Mouse (Mus musculus) layer of hippocampus, postnatal 25 days (tissue): ENCODE data around the gene Phlpp1. TPM values are rescaled to one million over a fixed set of nuclear protein-coding genes. Genes with fewer than 3 reads are reported as not detected.

Source experiments
- DNase-seq, 2 experiments: peaks; one replicate each; pipeline ENCODE4 v3.0.0; 2022; ENCODE audit warnings: mixed read lengths in 2 of 2, low spot score in 1 of 2; ENCODE audit errors: extremely low spot score in 1 of 2
- total RNA-seq, 2 experiments: library from RNA; stranded (reverse); gene quantifications; 2 replicates each; pipeline ENCODE4 v1.2.3; 2021

The Phlpp1 gene
- total RNA-seq, 2 experiments from 2014 or later = 78.6 to 80.8 TPM

DNA sequence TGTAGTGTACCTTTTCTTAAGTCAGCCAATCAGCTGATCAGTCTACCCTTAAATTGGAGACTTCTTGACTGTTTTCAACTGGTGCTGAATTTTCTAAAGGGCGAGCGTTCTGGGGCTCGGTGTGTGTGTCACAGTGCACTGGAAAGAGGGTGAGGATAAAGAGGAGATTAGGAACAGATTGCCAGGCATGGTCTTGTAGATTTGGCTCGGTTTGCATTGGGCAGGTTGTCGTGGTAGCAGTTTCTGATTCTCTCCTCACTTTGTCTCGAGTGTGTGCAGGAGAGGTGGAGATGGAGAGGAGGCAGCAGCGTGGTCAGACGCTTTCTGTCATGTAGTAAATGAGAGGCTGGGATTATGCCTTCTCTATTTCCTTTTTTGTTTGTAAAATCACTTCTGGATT lies 20.3 kb downstream of the Phlpp1 start:
- no peak for DNase-seq

DNA sequence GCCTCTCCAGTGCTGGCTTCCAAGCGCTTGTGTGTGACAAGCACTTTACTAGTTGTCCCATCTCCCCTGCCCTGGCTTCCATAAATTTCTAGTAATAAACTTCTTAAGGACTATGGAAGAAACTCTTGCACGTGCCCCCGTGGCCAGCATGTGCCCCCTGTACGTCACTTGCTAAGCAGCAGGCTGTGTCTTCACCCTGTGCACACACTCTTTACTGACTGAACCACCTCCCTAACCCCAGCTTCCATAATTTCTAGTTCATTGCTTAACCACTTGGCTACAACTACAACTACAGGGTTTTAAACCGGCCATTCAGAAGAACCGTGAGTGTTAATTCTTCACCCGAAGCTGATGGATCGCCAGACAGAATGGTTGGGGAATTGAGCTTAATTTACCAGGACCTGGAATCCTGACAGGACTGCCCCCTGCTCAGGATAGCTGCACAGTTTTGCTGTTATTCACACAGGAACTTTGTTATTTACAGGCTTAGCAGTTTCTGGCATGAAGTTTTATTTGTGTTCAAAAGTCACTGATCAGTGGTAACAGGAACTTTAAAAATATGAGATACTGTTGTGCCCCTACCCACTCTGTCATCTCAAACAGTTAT lies 21.4 kb downstream of the Phlpp1 start:
- no peak for DNase-seq

DNA sequence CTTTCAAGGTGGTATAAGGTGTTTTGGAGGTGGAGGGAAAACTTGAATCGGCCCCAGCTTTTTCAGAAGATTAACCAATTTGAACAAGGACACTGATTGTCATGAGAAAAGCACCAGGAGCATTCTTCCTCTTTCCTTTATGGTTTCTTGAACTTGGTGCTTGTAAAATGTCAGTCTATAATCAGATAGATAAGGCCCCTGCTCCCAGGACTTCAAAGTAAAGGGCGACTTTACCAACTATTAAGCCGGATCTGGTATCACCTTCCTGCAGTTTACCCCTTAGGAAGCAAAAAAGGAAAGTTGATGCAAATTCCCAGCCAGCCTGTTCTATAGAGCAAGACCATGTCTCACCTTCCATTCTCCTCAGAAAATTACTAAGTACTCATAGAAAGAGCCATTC lies 21.9 kb downstream of the Phlpp1 start:
- no peak for DNase-seq

DNA sequence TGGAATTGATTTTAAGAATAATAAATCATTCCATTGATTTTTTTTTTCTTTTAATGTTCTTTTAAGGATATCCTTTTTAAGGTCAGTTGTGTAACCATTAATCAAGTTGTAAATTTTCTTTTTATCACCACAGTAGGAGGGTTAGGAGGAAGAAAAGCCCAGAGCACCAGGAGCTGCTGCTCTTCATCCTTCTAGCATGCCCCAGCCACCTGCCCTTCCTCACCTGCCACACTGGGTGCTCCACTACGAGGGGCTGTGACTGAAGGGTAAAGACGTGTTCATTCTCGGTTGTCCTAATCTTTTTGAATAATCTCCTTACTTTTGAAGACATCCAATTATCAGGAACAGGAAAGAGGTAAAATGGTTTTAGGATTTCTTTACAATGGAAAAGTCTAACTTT lies 22.7 kb downstream of the Phlpp1 start:
- DNase-seq = no peak

DNA sequence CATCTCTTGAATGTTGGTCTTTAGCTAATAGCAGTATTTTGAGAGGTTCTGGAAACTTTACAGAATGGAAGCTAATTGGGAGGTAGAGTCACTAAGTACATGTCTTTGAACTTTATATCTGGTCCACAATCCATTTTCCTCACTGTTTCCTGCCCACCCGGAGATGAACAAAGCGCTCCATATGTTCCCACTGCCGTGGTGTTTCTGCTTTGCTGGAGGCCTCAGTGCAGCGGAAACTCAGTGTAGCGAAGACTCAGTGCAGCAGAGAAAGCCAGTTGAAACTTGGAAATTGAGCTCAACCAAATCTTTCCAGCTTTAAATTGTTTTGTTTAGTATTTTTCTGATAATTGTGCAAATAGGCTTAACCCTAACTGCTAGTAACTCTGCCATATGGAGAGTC lies 26.4 kb downstream of the Phlpp1 start:
- no peak for DNase-seq

DNA sequence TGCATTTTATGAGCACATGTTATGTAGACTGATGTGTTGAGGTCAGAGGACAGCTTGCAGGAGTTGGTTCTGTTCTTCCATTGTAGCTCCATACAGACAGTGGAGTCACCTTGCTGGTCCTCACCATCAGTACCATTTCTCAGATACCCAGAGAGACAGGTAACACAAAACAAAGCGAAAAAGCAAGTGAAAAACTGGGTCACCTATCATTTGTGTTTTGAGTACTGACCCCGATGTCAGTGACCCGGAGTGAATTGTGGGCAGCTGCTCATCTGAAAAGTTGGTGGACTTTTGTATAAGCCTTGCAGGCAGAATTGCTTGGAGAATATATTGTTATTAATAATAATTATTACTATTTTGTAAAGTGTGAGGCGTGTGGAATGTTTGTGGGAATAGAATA lies 27.6 kb downstream of the Phlpp1 start:
- no peak for DNase-seq

DNA sequence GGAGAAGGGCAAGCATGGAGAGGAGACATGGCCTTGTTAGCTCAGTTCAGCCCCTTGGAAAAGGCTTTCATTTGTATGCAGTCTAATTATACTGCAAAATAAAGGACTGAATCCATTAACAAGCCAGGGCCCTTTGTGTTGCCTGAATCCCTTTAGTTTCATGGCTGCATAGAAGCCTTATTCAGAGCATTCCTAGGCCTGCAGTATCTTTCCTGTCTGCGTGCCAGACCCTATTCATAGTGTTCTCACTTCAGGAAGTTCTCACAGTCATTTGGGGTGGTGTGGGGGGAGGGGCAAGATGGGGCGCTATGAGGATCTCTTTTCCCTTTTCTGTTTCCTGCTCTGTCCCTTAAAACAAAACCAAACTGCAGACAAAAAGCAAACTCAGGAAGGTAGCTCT lies 28.1 kb downstream of the Phlpp1 start:
- DNase-seq = peak; percentile 25 to 57

DNA sequence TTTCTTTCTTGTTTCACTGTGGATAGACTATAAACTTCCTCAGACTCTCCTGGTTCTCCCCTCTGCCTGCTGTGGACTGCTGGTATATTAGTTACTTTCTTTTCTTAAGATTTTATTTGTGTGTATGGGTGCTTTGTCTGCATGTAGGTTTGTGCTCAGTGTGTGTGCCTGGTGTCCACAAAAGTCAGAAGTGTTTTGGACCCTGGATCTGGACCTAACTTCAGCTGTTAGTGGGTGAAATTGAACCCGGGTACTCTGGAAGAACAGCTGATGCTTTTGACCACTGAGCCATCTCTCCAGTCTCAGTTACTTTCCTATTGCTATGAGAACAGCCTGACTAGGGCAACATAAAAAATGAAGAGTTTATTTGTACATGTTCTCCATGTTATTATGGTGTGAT lies 29.5 kb downstream of the Phlpp1 start:
- DNase-seq = no peak

DNA sequence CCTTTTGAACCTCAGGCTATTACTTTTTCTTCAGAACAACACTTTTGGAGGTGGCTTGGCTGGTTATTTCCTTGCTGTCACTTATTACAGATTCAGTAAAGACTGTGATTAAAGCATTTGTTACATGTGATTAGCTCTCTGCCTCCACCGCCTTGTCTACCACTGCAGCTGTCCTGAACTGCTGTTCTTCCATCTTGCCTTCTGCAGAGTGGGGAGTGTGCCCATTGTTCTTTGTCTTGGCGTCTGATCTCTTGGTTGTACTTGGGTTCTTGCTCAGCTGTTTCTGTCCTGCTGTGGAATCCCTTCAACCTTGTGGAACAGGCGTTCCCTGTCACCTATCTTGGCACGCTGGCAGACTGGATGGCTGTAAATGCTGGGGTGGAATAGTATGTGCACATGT lies 30.4 kb downstream of the Phlpp1 start:
- no peak for DNase-seq

DNA sequence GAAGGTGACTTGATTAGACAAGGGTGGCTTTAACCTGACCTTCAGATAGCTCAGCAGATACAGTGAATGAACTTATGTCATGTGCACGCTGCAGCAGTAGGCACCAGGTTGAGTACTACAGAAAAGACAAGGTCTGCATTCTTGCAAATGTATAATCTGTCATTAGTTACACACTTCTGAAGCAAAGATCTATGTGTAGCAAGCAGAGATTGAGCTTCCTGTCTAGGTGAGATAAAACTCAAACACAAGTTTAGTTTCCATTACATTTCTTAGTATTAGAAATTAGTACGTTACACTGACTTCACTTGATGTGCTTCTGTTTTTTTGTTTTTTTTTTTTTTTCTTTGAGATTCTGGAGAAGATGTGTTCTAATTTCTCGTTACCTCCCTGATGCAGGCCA lies 32.4 kb downstream of the Phlpp1 start:
- DNase-seq = no peak

DNA sequence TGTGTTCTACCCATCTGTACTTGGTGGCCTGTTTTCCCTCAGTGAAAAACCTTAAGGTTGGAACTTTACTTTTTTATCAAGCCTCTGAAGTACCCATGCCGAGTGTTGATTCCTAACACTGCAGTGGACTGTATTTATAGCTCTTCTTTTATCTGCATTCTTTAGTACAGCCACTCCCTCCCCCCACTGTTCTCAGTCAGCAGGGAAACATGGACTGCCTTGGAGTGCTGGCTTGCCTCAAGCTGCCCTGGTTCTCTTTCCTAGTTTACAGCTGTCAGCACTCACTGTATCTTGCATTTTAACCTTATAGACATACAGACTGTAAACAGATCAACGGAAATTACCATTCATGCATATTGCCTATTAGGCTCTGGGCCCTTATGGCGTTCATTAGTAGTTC lies 32.8 kb downstream of the Phlpp1 start:
- no peak for DNase-seq

DNA sequence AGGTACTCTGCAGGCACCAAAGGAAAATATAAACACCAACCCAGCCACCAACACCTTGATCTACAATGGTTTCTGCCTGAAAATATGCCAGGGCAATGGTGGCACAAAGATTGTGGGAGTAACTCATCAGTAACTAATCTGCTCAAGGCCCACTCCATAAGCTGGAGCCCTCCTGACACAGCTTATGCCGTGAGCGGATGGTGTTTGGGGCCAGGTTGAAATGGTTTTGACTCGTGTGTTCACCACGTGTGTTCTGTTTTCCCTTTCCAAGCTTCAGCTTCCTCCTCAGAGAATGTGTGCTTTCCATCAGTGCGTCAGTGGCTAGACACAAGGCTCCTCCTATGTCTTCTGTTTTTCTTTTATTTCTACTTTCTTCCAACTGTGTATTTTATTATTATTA lies 37.0 kb downstream of the Phlpp1 start:
- DNase-seq = no peak

DNA sequence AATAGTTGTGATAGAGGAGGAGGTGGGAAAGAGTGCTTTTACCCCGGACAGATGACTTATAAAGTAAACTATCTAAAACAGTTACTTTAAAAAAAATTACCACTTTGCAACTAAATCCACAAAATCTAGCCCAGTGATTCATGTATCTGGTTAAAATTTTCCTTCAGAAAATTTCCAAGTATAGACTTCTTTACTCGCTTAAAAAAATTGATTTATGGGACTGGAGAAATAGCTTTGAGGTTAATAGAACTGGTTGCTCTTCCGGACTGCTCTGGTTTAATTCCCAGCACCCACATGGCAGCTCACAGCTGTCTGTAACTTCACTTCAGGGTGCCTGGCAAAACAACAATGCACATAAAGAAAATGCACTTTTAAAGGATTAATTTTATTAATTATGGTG lies 38.9 kb downstream of the Phlpp1 start:
- no peak for DNase-seq

DNA sequence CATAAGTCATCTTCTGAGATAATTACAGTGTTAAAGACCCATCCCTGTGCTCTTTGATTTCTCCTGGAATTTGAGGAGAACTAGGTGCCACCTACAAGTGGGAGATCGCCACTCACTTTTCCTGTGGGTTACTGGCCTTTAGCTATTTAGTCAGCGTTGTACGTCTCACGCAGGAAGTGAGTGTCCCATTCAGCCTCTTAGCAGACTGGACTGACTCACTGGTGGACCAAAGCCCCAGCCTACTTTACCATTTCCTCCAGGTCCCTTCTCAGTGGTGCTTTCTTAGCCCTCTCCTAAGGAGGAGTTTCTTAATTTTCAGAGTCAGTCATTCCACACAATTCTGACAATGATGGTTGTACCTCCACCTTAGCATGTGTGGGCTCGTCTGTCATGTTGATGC lies 39.6 kb downstream of the Phlpp1 start:
- no peak for DNase-seq

DNA sequence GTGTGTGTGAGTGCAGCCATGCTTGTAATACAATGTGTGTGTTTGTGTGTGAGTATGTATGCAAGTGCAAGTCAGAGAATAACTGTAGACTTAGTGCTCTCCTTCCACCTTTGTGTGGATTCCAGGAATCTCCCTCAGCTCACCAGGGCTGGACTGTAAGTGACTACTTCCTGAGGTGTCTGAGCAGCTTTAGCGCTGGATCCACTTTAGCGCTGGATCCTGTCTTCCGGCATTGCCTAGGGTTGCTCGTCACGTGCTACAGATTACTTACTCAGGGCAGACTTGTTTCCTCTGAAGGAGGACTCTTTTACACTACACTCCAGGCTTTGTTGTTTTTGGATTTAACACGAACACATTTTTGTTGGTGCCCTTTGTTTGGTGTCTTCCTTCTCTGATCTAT lies 48.9 kb downstream of the Phlpp1 start:
- DNase-seq = no peak

DNA sequence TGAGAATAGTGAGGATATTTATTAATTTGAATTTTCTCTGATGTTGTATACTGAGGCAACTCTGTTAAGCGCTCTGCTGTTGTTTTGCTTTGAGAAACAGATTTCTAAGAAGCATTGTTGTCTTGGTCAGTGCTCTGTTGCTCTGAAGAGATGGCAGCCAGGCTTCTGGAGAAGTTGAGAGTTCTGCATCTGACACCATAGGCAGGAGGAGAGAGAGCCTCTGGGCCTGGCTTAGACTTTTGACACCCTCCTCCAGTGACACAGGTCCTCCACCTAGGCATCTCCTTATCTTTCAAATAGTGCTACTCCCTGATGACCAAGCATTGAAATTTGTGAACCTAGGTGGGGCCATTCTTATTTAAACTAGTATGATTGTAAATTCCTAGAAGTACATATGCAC lies 49.8 kb downstream of the Phlpp1 start:
- no peak for DNase-seq

DNA sequence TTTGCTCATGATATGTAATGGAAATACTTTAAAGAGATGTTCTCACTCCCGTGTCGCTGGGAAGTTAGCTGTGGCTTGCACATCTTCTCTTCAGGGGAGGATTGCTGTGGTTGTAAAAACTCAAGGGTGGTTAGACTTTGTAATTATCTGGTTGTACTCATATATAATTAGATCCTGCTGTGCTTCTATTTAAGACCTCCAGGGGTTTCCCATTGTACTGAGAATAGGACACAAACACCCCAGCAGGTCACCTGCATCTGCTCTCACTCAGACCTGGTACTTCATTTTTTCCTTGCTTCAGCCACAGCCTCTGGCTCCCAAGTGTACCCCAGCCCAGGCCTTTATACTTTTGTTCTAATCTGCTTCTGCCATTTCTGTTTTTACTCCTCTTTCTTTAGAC lies 50.4 kb downstream of the Phlpp1 start:
- no peak for DNase-seq

DNA sequence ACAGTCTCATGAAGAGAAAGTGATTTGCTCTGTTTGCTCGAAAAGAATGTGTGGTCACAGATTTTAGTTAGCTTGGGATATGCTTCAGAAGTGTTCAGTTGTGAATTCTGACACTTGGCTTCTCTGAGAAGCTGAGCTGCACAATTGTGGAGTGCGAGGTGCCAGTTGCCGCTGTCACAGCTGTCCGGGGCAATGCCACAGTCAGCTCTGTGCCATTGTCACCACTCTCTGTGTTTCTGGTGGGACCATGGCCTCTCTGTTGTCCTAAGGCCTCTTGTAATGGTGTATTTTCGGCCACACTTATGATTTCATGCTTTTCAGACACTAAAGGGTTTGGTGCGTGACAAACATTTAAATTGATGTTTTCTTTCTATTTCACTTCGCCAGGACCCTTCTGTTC lies 55.1 kb downstream of the Phlpp1 start:
- no peak for DNase-seq

DNA sequence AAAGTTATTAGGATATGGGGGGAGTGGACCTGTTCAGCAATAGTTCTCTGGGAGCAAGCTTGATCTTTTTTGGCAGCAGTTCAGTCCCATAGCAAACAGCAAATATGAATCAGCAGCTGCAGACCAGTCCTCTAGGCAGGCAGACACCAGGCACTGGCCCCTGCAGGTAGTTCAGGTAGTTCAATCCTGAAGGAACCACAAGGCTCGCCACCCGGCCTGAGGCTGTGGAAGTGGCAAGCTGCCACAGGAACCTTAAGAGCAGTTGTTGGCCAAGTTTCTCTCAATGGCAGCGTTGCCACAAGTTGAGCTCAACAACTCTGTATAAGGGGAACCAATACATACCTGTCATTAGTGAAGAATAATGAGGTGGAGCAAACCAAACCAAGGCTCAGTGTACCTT lies 58.8 kb downstream of the Phlpp1 start:
- no peak for DNase-seq

DNA sequence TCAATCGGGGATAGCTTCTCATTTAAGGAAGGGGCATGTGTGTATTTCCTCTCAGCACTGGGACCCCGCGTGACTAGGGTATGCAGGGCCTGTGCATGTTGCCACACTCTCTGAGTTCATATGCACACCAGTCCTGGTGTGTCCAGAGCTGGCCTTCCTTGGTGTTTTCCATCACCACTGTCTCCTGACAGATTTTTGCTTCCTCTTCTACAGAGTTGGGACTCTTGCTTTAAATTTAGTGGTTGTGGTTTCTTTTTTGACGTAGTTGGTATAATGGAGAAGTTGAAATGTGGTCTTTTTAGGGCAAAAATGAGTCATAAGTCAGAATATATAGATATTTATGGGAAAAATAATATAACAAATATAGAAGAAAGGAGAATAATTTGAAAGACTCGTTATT lies 59.8 kb downstream of the Phlpp1 start:
- no peak for DNase-seq

DNA sequence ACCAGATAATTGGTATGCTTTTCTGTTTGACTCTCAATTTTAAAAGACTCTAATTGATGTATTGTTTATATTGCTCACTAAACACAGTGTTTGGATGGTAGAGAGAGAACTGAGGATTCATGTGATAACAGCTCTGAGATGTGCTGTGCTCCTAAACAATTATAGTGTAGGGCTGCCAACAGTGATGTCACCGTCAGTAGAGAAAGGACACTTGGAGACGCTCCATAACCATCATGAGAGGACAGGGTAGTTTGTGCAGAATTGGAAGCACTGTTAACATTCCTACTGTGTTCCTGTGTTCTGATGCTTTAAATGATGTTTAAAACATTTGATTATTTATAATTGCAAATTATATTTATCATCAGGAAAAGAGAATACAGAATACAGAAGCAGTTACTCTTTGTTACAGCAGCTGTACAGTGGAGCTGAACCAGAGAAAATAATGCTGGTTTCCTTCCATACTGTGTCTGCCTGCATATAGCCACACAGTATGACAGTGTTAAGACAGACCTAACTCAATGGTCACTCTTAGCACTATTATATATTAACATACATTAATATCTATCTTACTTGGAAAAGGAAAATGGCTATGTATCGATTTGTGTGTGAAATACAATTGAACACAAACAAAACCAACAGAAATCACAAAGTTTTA lies 60.4 kb downstream of the Phlpp1 start:
- DNase-seq = no peak

DNA sequence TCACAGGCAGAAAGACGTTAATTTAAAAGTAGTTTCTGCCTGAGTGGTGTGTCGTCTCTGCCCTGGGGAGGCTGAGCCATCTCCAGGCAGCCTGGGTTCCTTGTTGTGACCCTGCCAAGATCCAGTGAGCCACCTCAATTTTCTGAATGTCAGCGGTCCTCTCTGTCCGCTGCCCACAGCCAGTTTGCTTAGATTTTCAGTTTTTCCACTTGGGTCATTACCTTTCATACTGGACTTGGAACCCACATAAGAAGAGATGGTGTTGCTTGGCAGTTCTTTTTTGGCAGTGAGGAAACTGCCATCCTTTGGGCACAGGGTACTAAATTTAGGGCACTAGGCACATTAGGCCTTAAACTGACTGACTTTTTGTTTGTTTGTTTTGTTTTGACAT lies 60.9 kb downstream of the Phlpp1 start:
- no peak for DNase-seq

DNA sequence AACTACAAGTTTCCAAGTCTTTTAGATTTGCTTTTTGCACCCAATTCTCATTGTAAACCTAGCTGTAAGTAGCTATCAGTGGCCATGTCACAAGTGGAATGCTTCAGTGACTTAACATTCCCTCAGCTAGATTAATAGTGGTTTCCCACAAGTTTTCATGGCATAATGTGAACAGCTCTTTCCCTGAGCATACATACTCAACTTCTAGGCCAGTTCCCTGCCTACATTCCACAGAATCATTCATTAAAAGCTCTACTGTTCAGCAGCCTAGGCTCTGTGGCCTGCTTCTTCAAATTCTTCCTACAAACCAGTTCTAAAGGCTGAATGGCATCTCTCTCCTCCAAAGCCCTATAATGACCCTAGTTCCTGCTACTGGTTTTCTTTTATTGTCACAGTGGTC lies 65.4 kb downstream of the Phlpp1 start:
- DNase-seq = no peak
